Mouse (Mus musculus) intestine, embryonic 16.5 days (tissue): Measurements from ENCODE around the gene Uhrf1bp1. TPM values are rescaled to one million over a fixed set of nuclear protein-coding genes. Genes with fewer than 3 reads are reported as not detected.
A peak's percentile ranks its signal among the peaks of the same experiment; 100 is the strongest.

ENCODE experiments used
- ATAC-seq: fragments of 200-750 bp; cut with Nextera tagmentation; 2 replicates; pipeline ENCODE4 v1.8.0; 2017; ENCODE audit warnings: moderate TSS enrichment, moderate library complexity
- H3K27ac ChIP-seq: fragments of 300-500 bp; sonication (generic); 2 replicates; pipeline ENCODE4 v1.5.1; 2014; ENCODE audit warnings: mild to moderate bottlenecking, low read length
- H3K27me3 ChIP-seq: fragments of 300-500 bp; sonication (generic); replicated peaks from 2 replicates; pipeline ENCODE4 v1.6.1; 2014; ENCODE audit warnings: low read length, control low read depth, mixed read lengths; ENCODE audit not compliant: control insufficient read depth, insufficient read depth
- H3K36me3 ChIP-seq: fragments of 300-500 bp; sonication (generic); 2 replicates; pipeline ENCODE4 v1.6.1; 2014; ENCODE audit warnings: low read length, control low read depth; ENCODE audit not compliant: control insufficient read depth, insufficient read depth
- H3K4me1 ChIP-seq: fragments of 300-500 bp; sonication (generic); 2 replicates; pipeline ENCODE4 v1.6.1; 2014; ENCODE audit warnings: low read length, control low read depth, mixed read lengths; ENCODE audit not compliant: control insufficient read depth, insufficient read depth
- H3K4me2 ChIP-seq: fragments of 300-500 bp; sonication (generic); 2 replicates; pipeline ENCODE4 v1.6.1; 2014; ENCODE audit warnings: low read depth, low read length, control low read depth
- H3K4me3 ChIP-seq: fragments of 300-500 bp; sonication (generic); 2 replicates; pipeline ENCODE4 v1.5.1; 2014; ENCODE audit warnings: mild to moderate bottlenecking, low read length
- H3K9ac ChIP-seq: fragments of 300-500 bp; sonication (generic); 2 replicates; pipeline ENCODE4 v1.6.1; 2014; ENCODE audit warnings: low read depth, low read length
- H3K9me3 ChIP-seq: fragments of 300-500 bp; sonication (generic); 2 replicates; pipeline ENCODE4 v1.6.1; 2016; ENCODE audit warnings: low read length, control low read depth; ENCODE audit not compliant: control insufficient read depth
- WGBS: fragments of 180-500 bp; shearing (Covaris S2); extraction: QIAGEN DNeasy Blood & Tissue Kit; methylation state at CpG from one replicate; pipeline ENCODE4 v1.1.7; 2014; 5-methylcytosine and 5-hydroxymethylcytosine counted together
- polyA plus RNA-seq: library from polyadenylated mRNA; unstranded; fragments of >200 nt; fragmentation: Nextera tagmentation; extraction: Ambion mirVana; gene quantifications from 2 replicates; pipeline ENCODE4 v1.2.1, GENCODE M21; 2015

Uhrf1bp1 gene
- 2.3 and 2.9 TPM in 2 replicates for polyA plus RNA-seq

DNA sequence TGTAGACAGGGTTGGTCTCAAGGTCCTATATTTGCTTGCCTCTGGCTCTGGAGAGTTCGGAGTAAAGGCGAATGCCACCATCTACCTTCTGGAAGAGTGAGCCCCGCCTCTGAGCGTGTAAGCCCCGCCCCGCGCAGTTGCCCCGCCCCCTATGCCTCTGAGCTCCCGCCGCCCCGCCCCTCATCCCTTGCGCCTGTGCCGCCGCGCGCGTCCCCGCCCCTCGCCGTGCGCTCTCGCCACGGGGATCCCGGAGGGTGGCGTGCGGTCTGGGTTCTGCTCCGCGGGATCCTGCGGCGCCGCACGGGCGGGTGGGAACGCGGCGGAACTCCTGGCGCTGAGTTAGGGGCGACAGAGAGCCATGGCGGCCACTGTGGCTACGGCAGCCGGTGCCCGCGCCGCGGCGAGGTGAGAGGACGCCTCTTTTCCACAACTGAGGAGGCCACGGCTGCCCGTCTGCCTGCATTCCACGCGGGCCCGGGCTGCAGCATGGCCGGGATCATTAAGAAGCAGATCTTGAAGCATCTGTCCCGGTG is at the start of gene Uhrf1bp1:
Gene Uhrf1bp1 (plus strand): TSS at position 177 of the 533 bp plus-strand sequence.
- Histone ChIP-seq H3K27me3 (no peaks in the 10 kb centered on the region), H3K27ac (peak within 1 kb of the TSS; percentile 81), H3K9ac (peak within 1 kb of the TSS; percentile 92), H3K9me3 (no peaks in the 10 kb centered on the region), H3K4me3 (peak within 1 kb of the TSS; percentile 94), H3K36me3 (peaks cover 3% of the 10 kb centered on the region; the same call in 1 of the 2 replicates), H3K4me2 (peak within 1 kb of the TSS; percentile 92), H3K4me1 (peaks cover 18% of the 10 kb centered on the region)
- peak; percentile 88 for ATAC-seq
- under 1% methylated on average over 50 of the region's 54 CpGs for WGBS

DNA sequence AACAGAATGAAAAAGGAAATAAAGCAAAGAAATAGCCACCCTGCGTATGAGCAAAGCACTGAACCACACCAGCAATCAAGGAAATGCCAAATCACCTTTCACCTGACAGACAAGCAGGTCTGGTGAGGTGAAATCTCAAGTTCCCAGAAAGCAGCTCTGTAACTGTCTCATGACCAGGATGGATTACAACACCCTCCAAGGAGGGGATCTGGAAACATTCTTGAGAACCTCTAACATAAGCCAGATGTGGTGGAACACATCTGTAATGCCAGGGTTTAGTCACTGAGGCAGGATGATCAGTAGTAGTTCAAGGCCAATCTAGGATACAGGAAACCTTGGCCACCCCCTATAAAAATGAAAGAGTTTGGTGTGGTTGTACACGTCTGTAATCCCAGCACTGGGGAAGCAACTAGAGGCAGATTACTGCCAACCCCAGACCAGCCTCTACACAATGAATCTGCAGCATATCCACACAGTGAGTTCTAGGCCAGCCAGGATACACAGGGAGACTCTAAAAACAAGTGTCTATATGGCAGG is 48.6 kb upstream of the Uhrf1bp1 start:
- WGBS, result 47% methylated on average over 2 of the region's 2 CpGs
- no peaks in the 10 kb centered on the region for H3K36me3 ChIP-seq
- no peak for ATAC-seq
- H3K27me3 ChIP-seq, result no peaks in the 10 kb centered on the region
- H3K27ac ChIP-seq, result no peak overlapping the region
- no peak overlapping the region for H3K4me2 ChIP-seq
- no peak overlapping the region for H3K4me3 ChIP-seq
- peaks cover 39% of the 10 kb centered on the region for H3K4me1 ChIP-seq
- H3K9ac ChIP-seq, result no peak overlapping the region
- no peaks in the 10 kb centered on the region for H3K9me3 ChIP-seq

- H3K9ac ChIP-seq, result no peak overlapping the region
- ATAC-seq, result peak; percentile 68
- WGBS, result 62% methylated on average over 16 of the region's 16 CpGs
Measured at GRCm38 (mm10) chr17:27810569-27811331, 45.5 kb upstream of the Uhrf1bp1 start.

DNA sequence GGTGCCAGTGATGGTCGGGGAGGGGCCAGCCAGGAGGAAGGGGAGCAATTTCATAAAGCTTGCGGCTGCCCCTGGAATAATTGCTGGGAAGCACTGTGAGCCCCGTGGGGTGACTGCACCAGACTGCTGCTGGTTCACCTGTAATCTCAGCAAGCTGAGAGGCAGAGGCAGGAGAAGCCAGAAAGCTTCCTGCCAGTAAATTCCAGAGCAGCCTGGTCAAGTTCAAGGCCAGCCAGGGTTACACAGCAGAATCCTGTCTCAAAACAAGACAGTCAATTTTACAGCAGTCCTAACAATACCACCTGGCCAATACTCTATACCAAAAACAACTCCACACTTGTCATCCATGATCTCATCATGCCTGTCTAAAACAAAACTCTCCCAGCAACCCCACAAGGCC is 44.3 kb upstream of the Uhrf1bp1 start:
- H3K4me2 ChIP-seq, result no peak overlapping the region
- H3K4me1 ChIP-seq, result peaks cover 27% of the 10 kb centered on the region
- no peaks in the 10 kb centered on the region for H3K36me3 ChIP-seq
- H3K4me3 ChIP-seq, result no peak overlapping the region
- H3K27me3 ChIP-seq, result no peaks in the 10 kb centered on the region
- H3K9ac ChIP-seq, result no peak overlapping the region
- ATAC-seq, result 0 out of 2 replicates have a peak, but pooled peaks have one; percentile 9
- H3K27ac ChIP-seq, result peak overlapping the region; percentile 43
- H3K9me3 ChIP-seq, result no peaks in the 10 kb centered on the region
- 56% methylated on average over 3 of the region's 3 CpGs for WGBS

More at GRCm38 (mm10) chr17:27810569-27811331, 45.5 kb upstream of the Uhrf1bp1 start:
- Histone ChIP-seq H3K4me3 (no peak overlapping the region), H3K9me3 (no peaks in the 10 kb centered on the region), H3K4me2 (peak overlapping the region; percentile 21; the same call in 1 of the 2 replicates), H3K36me3 (no peaks in the 10 kb centered on the region), H3K27me3 (no peaks in the 10 kb centered on the region), H3K27ac (peak overlapping the region; percentile 55), H3K4me1 (peaks cover 27% of the 10 kb centered on the region)

DNA sequence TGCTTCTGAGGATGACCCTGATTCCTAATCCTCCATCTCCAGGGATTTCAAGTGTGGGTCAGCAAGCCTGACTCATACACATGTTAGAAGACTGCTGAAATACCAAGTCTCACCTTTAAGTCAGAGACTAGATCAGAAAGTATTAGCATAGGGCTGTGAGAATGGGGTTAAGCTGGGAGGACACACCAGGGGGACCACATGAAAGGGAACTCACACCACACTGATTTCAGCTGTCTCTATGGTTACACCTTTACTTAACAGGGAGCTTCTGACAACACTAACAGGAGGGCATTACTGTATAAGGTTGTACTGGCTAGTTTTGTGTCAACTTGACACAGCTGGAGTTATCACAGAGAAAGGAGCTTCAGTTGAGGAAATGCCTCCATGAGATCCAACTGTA is 41.6 kb upstream of the Uhrf1bp1 start:
- no peak overlapping the region for H3K9ac ChIP-seq
- H3K27me3 ChIP-seq, result no peaks in the 10 kb centered on the region
- no peak overlapping the region for H3K4me2 ChIP-seq
- H3K4me1 ChIP-seq, result peaks cover 36% of the 10 kb centered on the region
- no peak overlapping the region for H3K4me3 ChIP-seq
- ATAC-seq, result no peak
- no peaks in the 10 kb centered on the region for H3K9me3 ChIP-seq
- no peaks in the 10 kb centered on the region for H3K36me3 ChIP-seq
- no peak overlapping the region for H3K27ac ChIP-seq

GRCm38 (mm10) chr17:27819011-27819410 is 37.2 kb upstream of the Uhrf1bp1 start:
- H3K4me2 ChIP-seq, result peak overlapping the region; percentile 86
- peak overlapping the region; percentile 91 for H3K9ac ChIP-seq
- no peak for ATAC-seq
- peaks cover 27% of the 10 kb centered on the region for H3K4me1 ChIP-seq
- peak overlapping the region; percentile 92 for H3K27ac ChIP-seq
- WGBS, result 10% methylated on average over 7 of the region's 7 CpGs
- H3K9me3 ChIP-seq, result no peaks in the 10 kb centered on the region
- H3K36me3 ChIP-seq, result no peaks in the 10 kb centered on the region
- peak overlapping the region; percentile 85 for H3K4me3 ChIP-seq
- H3K27me3 ChIP-seq, result no peaks in the 10 kb centered on the region

- WGBS, result under 1% methylated on average over 20 of the region's 20 CpGs
- ATAC-seq, result no peak
- peak overlapping the region; percentile 85 for H3K4me3 ChIP-seq
- H3K4me2 ChIP-seq, result peak overlapping the region; percentile 86
- no peaks in the 10 kb centered on the region for H3K9me3 ChIP-seq
- H3K27ac ChIP-seq, result peak overlapping the region; percentile 92
- H3K9ac ChIP-seq, result peak overlapping the region; percentile 91
- peaks cover 27% of the 10 kb centered on the region for H3K4me1 ChIP-seq
- H3K27me3 ChIP-seq, result no peaks in the 10 kb centered on the region
- no peaks in the 10 kb centered on the region for H3K36me3 ChIP-seq
Measured at GRCm38 (mm10) chr17:27819521-27819970, 36.7 kb upstream of the Uhrf1bp1 start.

DNA sequence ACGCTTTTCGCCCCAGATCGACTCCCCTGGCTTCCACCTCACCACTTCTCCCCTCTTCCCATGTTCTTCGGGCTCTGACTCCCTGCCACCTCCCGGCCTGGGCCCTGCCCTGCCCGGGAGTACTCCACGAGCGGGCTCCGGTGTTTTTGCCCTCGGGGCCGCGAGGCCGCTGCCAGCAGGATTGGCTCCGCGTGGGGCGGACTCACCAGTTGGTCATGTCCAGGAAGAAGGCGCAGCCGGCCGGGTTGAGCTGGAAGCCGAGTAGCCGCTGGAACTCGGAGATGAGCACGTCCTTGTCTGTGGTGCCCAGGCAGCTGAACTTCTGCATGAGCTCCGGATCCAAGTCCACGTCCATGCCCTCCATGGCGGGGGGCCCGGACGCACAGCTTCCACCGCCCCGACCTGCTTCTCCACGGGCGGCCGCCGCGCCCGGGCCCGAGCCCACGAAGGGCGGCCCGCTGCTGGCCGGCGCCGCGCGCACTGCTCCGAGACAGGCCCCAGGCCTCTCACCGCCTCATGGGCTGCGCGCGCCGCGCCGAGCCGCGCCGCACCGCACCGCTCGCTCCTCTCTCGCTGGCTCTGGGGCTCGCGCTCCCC is 36.2 kb upstream of the Uhrf1bp1 start:
- no peaks in the 10 kb centered on the region for H3K27me3 ChIP-seq
- H3K9ac ChIP-seq, result peak overlapping the region; percentile 91
- peak overlapping the region; percentile 92 for H3K27ac ChIP-seq
- H3K4me3 ChIP-seq, result peak overlapping the region; percentile 85
- H3K9me3 ChIP-seq, result no peaks in the 10 kb centered on the region
- H3K4me1 ChIP-seq, result peaks cover 27% of the 10 kb centered on the region
- H3K4me2 ChIP-seq, result peak overlapping the region; percentile 86
- H3K36me3 ChIP-seq, result no peaks in the 10 kb centered on the region
- WGBS, result under 1% methylated on average over 47 of the region's 62 CpGs
- peak; percentile 82 for ATAC-seq
